8 mouse cellular contexts compared by ENCODE assay signal in genomic region chr3:145652322-145653131, GRCm38 (mm10). TPM values are rescaled to one million over a fixed set of nuclear protein-coding genes. Genes with fewer than 3 reads are reported as not detected.
A peak's percentile ranks its signal among the peaks of the same experiment; 100 is the strongest.
DNase-seq lines count a peak whose midpoint lies in the region; ATAC-seq and TF ChIP-seq lines count a peak whose summit lies in the region.

No protein-coding gene starts in this region.

- H3K79me2 ChIP-seq in heart, adult 2 months (replicated peaks; ENCODE audit: control insufficient read depth, insufficient read depth, low read length), result no peaks in the 10 kb centered on the region

- 21% methylated on average over 20 of the region's 20 CpGs for WGBS in heart, adult 2 months
- WGBS in kidney, embryonic 16.5 days, result 10% methylated on average over 20 of the region's 20 CpGs
- 3% methylated on average over 20 of the region's 20 CpGs for WGBS in midbrain, embryonic 10.5 days

- peak; percentile 23 for DNase-seq in ES-CJ7 (ENCODE audit: low read depth, low spot score)
- DNase-seq in heart, adult 2 months, result peak; percentile 52 to 58
- peak; percentile 59 for DNase-seq in midbrain, embryonic 10.5 days (ENCODE audit: low spot score)
- no peak for DNase-seq in ovary, postnatal 10 days (ENCODE audit: low spot score)
- DNase-seq in left cerebral cortex, postnatal 14 days (ENCODE audit: low spot score in 2 of 2), result no peak
- no peak for DNase-seq in layer of hippocampus, adult 11-12 months (ENCODE audit: low spot score)

- H3K36me3 ChIP-seq in heart, adult 2 months (ENCODE audit: control insufficient read depth, insufficient read depth, low read length), result peaks cover 8% of the 10 kb centered on the region
- peaks cover 3% of the 10 kb centered on the region; the same call in 1 of the 2 replicates for H3K36me3 ChIP-seq in kidney, embryonic 16.5 days (ENCODE audit: insufficient read depth, low read length)
- peaks cover 3% of the 10 kb centered on the region; the same call in 1 of the 2 replicates for H3K36me3 ChIP-seq in midbrain, embryonic 10.5 days

- peaks cover 2% of the 10 kb centered on the region; the same call in 1 of the 2 replicates for H3K4me1 ChIP-seq in cortical plate, adult 2 months (ENCODE audit: control insufficient read depth, insufficient read depth, low read length)
- H3K4me1 ChIP-seq in heart, adult 2 months (ENCODE audit: control insufficient read depth, insufficient read depth, low read length), result peaks cover 14% of the 10 kb centered on the region
- peaks cover 47% of the 10 kb centered on the region for H3K4me1 ChIP-seq in kidney, embryonic 16.5 days (ENCODE audit: insufficient read depth, low read length)
- peaks cover 70% of the 10 kb centered on the region for H3K4me1 ChIP-seq in midbrain, embryonic 10.5 days

- H3K4me3 ChIP-seq in cortical plate, adult 2 months (ENCODE audit: insufficient read depth, low read length), result peak overlapping the region; percentile 40
- H3K4me3 ChIP-seq in heart, adult 2 months, result peak overlapping the region; percentile 71
- H3K4me3 ChIP-seq in kidney, embryonic 16.5 days (ENCODE audit: low read length), result peak overlapping the region; percentile 81
- peak overlapping the region; percentile 73 for H3K4me3 ChIP-seq in midbrain, embryonic 10.5 days

- H3K4me2 ChIP-seq in kidney, embryonic 16.5 days (replicated peaks; ENCODE audit: low read depth, low read length), result peak overlapping the region; percentile 90

- H3K27ac ChIP-seq in cortical plate, adult 2 months (ENCODE audit: insufficient read depth, low read length), result peak overlapping the region; percentile 11; the same call in 1 of the 2 replicates
- peak overlapping the region; percentile 98 for H3K27ac ChIP-seq in heart, adult 2 months
- peak overlapping the region; percentile 89 for H3K27ac ChIP-seq in kidney, embryonic 16.5 days (ENCODE audit: low read length)
- H3K27ac ChIP-seq in midbrain, embryonic 10.5 days (replicated peaks), result peak overlapping the region; percentile 83

- TF ChIP-seq POLR2A in cortical plate, adult 2 months (IDR thresholded peaks at IDR 0.05; ENCODE audit: extremely low read depth, insufficient read depth, low read length), result no peak
- peak; percentile 36; the same call in 1 of the 2 replicates for TF ChIP-seq POLR2A in heart, adult 2 months (IDR thresholded peaks at IDR 0.05; ENCODE audit: insufficient read depth, low read depth, low read length)

- peak overlapping the region; percentile 71 for H3K9ac ChIP-seq in heart, adult 2 months (ENCODE audit: low read depth, low read length)
- peak overlapping the region; percentile 90 for H3K9ac ChIP-seq in kidney, embryonic 16.5 days (replicated peaks; ENCODE audit: low read length)

- no peak for TF ChIP-seq CTCF in cortical plate, adult 2 months (IDR thresholded peaks at IDR 0.05; ENCODE audit: extremely low read depth, insufficient read depth, low read length)
- TF ChIP-seq CTCF in heart, adult 2 months (IDR thresholded peaks at IDR 0.05), result no peak

- ATAC-seq in kidney, embryonic 16.5 days (ENCODE audit: low FRiP score, low TSS enrichment), result peak; percentile 26

- H3K9me3 ChIP-seq in kidney, embryonic 16.5 days (ENCODE audit: low read length), result no peaks in the 10 kb centered on the region
- no peaks in the 10 kb centered on the region for H3K9me3 ChIP-seq in midbrain, embryonic 10.5 days (replicated peaks)

- TF ChIP-seq EP300 in heart, adult 2 months (IDR thresholded peaks at IDR 0.05; ENCODE audit: insufficient read depth, low read depth, low read length), result no peak

- intact Hi-C loops in heart, adult 2 months (cut with DNase I), result loop anchor here (2.0 kb wide), 1 partner anchor 106 kb away; the partner anchor contains the start of gene Ddah1
- intact Hi-C loops in left cerebral cortex, postnatal 14 days (cut with DNase I), result loop anchor here (2.0 to 5.0 kb wide), 2 partner anchors 106 to 180 kb away; partner anchors contain the start of gene Ddah1

- H3K27me3 ChIP-seq in heart, adult 2 months (ENCODE audit: control insufficient read depth, insufficient read depth, low read length), result no peaks in the 10 kb centered on the region
- H3K27me3 ChIP-seq in kidney, embryonic 16.5 days (ENCODE audit: insufficient read depth, low read length), result no peaks in the 10 kb centered on the region
- H3K27me3 ChIP-seq in midbrain, embryonic 10.5 days (ENCODE audit: low read depth, poor library complexity, severe bottlenecking), result peaks cover 82% of the 10 kb centered on the region

RNA-seq across cellular contexts. Expression of gene Ccn1, which starts 2.7 kb away (rescaled TPM):
- polyA plus RNA-seq in cortical plate, adult 2 months (2012; rRNA removed), result 9.5 and 16.5 TPM in 2 replicates
- total RNA-seq in heart, adult 2 months (2021), result 10 to 100 TPM; 49.9 to 72.1 TPM
- polyA plus RNA-seq in heart, adult 2 months (2012; rRNA removed), result 39.7 and 45.0 TPM in 2 replicates
- polyA plus RNA-seq in kidney, embryonic 16.5 days (2015; fragmentation: Nextera tagmentation; extraction: Ambion mirVana), result 78.3 and 81.5 TPM in 2 replicates
- polyA plus RNA-seq in midbrain, embryonic 10.5 days (2016; fragmentation: Nextera tagmentation; extraction: Ambion mirVana), result 32.5 and 36.2 TPM in 2 replicates
- 1 to 10 TPM; 5.6 to 9.4 TPM for total RNA-seq in left cerebral cortex, postnatal 14 days (2021)

Comparison
In these comparisons a context has a peak if more than half of its experiments do, and no peak if none do; other contexts are left out.
1. DNase-seq: peak in ES-CJ7 (single experiment), heart, adult 2 months (2 of 2) and midbrain, embryonic 10.5 days (single experiment); none in ovary, postnatal 10 days (single experiment), left cerebral cortex, postnatal 14 days (0 of 2) and layer of hippocampus, adult 11-12 months (single experiment).
2. H3K27ac ChIP-seq: peak in every context shown above with its lines; median percentile 98 in heart, adult 2 months; 89 in kidney, embryonic 16.5 days; 83 in midbrain, embryonic 10.5 days; 11 in cortical plate, adult 2 months.
3. Peak in every context shown above with its lines, with median percentiles within 50 percentile points of each other: H3K4me3 ChIP-seq.